Mouse (Mus musculus) kidney, adult 18-20 months (tissue): ENCODE data around the gene Gm8882.
"Not testable (repeated sequence)": the region's sequence is repeated elsewhere in the genome, so short reads cannot be mapped to it uniquely, and the experiment has no call there.

Source experiments
- DNase-seq: peaks from one replicate; pipeline ENCODE4 v3.0.0; 2021

Gene Gm8882

GRCm38 (mm10) chr6:132364034-132364433 lies at the start of gene Gm8882:
Gm8882 (minus strand) TSS chr6:132364134.
- not testable (repeated sequence) for DNase-seq

GRCm38 (mm10) chr6:132314657-132315056 lies 49.3 kb downstream of the Gm8882 start, which contains the start of gene Prpmp5:
Prpmp5 (minus strand) TSS chr6:132314757.
- not testable (repeated sequence) for DNase-seq
